Mouse (Mus musculus) ovary, adult 10 weeks (tissue): ENCODE results near the gene Scai. TPM values are rescaled to one million over a fixed set of nuclear protein-coding genes. Genes with fewer than 3 reads are reported as not detected.

Experiments used
- polyA plus RNA-seq: library from polyadenylated mRNA; stranded (reverse); fragments of 350-450 nt; fragmentation: Illumina TruSeq; extraction: RNeasy Lipid Tissue Mini Kit (QIAGEN cat#74804); gene quantifications from one replicate; pipeline ENCODE4 v1.2.3, GENCODE M21; 2014

Scai gene
- 27.9 TPM for polyA plus RNA-seq

DNA sequence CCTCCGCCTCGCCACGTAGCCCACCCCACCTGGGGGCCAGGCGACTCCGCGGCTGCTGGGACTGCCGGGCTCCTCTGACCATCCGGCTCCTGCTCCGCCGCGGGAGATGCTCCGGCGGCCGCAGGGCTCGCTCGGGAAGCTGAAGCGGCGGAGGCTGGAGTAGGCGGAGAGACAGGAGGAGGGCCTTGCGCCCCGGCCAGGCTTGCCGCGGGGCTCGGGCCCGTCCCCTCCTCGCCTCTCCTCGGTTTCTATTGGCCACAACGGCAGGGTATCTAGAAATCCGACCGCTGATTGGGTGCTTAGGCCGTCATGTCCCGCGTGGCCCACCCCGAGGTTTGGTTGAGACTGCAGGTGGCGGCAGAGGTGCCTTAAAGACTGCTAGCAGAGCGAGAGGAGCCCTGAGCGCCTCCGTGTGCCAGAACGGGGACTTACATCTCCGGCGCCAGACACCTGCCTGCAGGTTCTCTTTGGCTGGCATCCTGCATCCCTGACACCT is at the start of gene Scai:
Gene Scai, minus strand, starts transcription at position 174 of the 496 bp plus-strand sequence.

DNA sequence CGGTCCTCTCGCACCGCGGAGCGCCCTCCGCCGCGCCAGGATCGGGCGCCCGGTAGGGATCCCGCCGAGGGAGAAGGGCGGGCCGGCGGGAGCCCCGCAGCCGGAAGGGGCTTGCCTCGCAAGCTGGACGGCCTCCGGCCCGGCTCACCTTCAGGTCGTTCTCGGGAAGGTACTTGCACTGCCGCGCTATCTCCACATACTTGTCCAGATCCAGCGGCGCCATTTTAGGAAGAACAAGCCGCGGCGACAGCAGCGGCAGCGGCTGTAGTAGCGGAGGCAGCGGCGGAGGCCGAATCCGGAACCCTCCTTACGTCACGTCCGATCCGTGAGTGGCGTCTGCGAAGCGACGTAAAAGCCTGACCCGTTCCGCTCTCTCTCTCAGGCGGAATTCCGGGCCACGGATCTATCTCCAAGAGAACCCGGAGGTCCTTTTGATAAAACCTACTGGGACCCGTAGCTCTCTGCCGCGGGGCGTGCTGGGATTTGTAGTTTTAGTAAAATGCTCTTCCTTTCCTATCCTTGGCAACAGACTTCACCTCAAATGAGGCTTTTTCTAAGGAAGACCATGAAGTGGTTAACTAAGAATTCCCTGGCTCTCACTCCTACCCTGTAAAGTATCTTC is 35.6 kb upstream of the Scai start, which contains the start of gene Ppp6c:
Gene Ppp6c, minus strand, starts transcription at position 433 of the 622 bp plus-strand sequence.

DNA sequence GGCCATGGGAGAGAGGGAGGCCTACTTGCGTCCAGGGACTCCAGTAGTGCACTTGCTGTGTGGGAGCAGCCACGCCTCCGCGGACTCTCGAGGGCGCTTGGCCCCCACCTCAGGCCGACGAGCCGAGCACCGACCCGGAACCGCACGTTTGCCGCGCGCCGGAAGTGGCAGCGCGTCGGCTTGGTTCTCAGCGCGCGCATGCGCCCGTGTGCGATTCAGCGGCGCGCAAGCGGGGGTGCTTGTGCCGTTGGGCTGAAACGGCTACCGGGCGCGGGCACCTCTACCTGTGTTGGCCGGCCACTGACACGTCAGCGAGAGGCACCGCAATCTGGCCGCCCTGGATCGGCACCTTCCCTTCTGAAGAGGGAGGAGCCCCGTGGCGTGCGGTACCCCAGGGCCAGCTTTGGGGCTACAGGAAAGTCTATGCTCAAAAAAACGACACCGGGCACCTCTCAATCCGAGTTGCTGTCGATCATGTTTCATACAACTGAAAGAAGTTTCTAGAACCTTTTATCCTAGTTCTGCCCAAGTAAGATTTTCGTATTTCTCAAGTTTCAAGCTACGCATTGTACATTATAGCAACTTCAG is 125.0 kb downstream of the Scai start, which contains the start of gene Golga1:
Gene Golga1, minus strand, starts transcription at position 142 of the 588 bp plus-strand sequence.

Other genes with a start within 250 kb of the Scai start
- not detected for gene Wdr38, start 193.3 kb downstream of the Scai start, polyA plus RNA-seq
- gene Arpc5l, start 185.4 kb downstream of the Scai start, polyA plus RNA-seq = 174 TPM
- gene Rpl35, start 185.1 kb downstream of the Scai start, polyA plus RNA-seq = 137 TPM
- 33.5 TPM for gene Golga1, start 125.2 kb downstream of the Scai start, polyA plus RNA-seq
- 178 TPM for gene Ppp6c, start 35.7 kb upstream of the Scai start, polyA plus RNA-seq